In genomic region chr17:28326951-28327350, GRCm38 (mm10) we compare ENCODE assay signal across 13 mouse cellular contexts. TPM values are rescaled to one million over a fixed set of nuclear protein-coding genes. Genes with fewer than 3 reads are reported as not detected.
DNase-seq lines count a peak whose midpoint lies in the region; ATAC-seq and TF ChIP-seq lines count a peak whose summit lies in the region.
"Had no signal": no experiment of that assay in that cellular context is flagged by ENCODE, and none has a peak within 500 bp of the region (broad histone marks: within the 10 kb centered on the region; RNA-seq: fewer than 3 reads in every experiment).

No protein-coding gene starts in this region.

- intact Hi-C loops in heart, adult 2 months (cut with DNase I) = loop anchor here (5.0 kb wide), 1 partner anchor 200 kb away; no protein-coding TSS in a partner anchor

- H3K9me3 ChIP-seq in heart, embryonic 14.5 days (ENCODE audit: control insufficient read depth, low read length) = no peaks in the 10 kb centered on the region
- H3K9me3 ChIP-seq in midbrain, embryonic 15.5 days = no peaks in the 10 kb centered on the region
- no peaks in the 10 kb centered on the region for H3K9me3 ChIP-seq in midbrain, embryonic 13.5 days
- no peaks in the 10 kb centered on the region for H3K9me3 ChIP-seq in hindbrain, postnatal 0 days (ENCODE audit: low read length)
- no peaks in the 10 kb centered on the region; the same call in 1 of the 2 replicates for H3K9me3 ChIP-seq in stomach, embryonic 16.5 days (replicated peaks; ENCODE audit: control insufficient read depth, low read length)

- TF ChIP-seq EP300 in heart, adult 2 months (IDR thresholded peaks at IDR 0.05; ENCODE audit: insufficient read depth, low read depth, low read length) = no peak

- DNase-seq in heart, adult 2 months = no peak
- DNase-seq in hindbrain, postnatal 0 days (ENCODE audit: low spot score) = no peak
- no peak for DNase-seq in Muller cell, postnatal 12 days (ENCODE audit: inconsistent ontology term)
- no peak for DNase-seq in adrenal gland, adult 8-10 months
- DNase-seq: kidney, postnatal 14 days; left cerebral cortex, postnatal 4 days; spleen, adult 18-20 months had no signal

- TF ChIP-seq CTCF in heart, adult 2 months (IDR thresholded peaks at IDR 0.05) = no peak
- no peak for TF ChIP-seq CTCF in hindbrain, postnatal 0 days (IDR thresholded peaks at IDR 0.05; ENCODE audit: low read depth)

- H3K79me2 ChIP-seq in heart, adult 2 months (replicated peaks; ENCODE audit: control insufficient read depth, insufficient read depth, low read length) = no peaks in the 10 kb centered on the region

- no peak for TF ChIP-seq POLR2A in heart, adult 2 months (IDR thresholded peaks at IDR 0.05; ENCODE audit: insufficient read depth, low read depth, low read length)

- no peaks in the 10 kb centered on the region for H3K27me3 ChIP-seq in heart, embryonic 14.5 days (ENCODE audit: control insufficient read depth, insufficient read depth, low read length)
- H3K27me3 ChIP-seq in heart, adult 2 months (ENCODE audit: control insufficient read depth, insufficient read depth, low read length) = no peaks in the 10 kb centered on the region
- H3K27me3 ChIP-seq in midbrain, embryonic 15.5 days (replicated peaks) = no peaks in the 10 kb centered on the region
- H3K27me3 ChIP-seq in midbrain, embryonic 13.5 days = no peaks in the 10 kb centered on the region
- H3K27me3 ChIP-seq in hindbrain, postnatal 0 days (ENCODE audit: insufficient read depth, low read length) = no peaks in the 10 kb centered on the region
- H3K27me3 ChIP-seq in stomach, embryonic 16.5 days (ENCODE audit: control insufficient read depth, insufficient read depth, low read length) = no peaks in the 10 kb centered on the region

- WGBS in heart, embryonic 14.5 days = 83% methylated on average over 3 of the region's 3 CpGs
- 82% methylated on average over 3 of the region's 3 CpGs for WGBS in heart, adult 2 months
- 85% methylated on average over 3 of the region's 3 CpGs for WGBS in midbrain, embryonic 15.5 days
- 87% methylated on average over 3 of the region's 3 CpGs for WGBS in midbrain, embryonic 13.5 days
- WGBS in hindbrain, postnatal 0 days = 78% methylated on average over 3 of the region's 3 CpGs
- 74% methylated on average over 3 of the region's 3 CpGs for WGBS in stomach, embryonic 16.5 days

- H3K27ac ChIP-seq in heart, embryonic 14.5 days (replicated peaks in 1 of 2; ENCODE audit: control insufficient read depth in 1 of 2, insufficient read depth in 1 of 2, low read depth in 2 of 2, low read length in 2 of 2) = no peak overlapping the region; a peak in 1 of 4 replicates
- no peak overlapping the region for H3K27ac ChIP-seq in heart, adult 2 months
- 0 out of 2 replicates have a peak overlapping the region, but pooled peaks have one; percentile 91 for H3K27ac ChIP-seq in midbrain, embryonic 15.5 days
- H3K27ac ChIP-seq in midbrain, embryonic 13.5 days = no peak overlapping the region; the same call in 1 of the 2 replicates
- H3K27ac ChIP-seq in hindbrain, postnatal 0 days = peak overlapping the region; percentile 96; the same call in 1 of the 2 replicates
- peak overlapping the region; percentile 96 for H3K27ac ChIP-seq in stomach, embryonic 16.5 days (ENCODE audit: low read length)

- no peak for ATAC-seq in heart, embryonic 14.5 days (ENCODE audit: insufficient number of reproducible peaks, insufficient read depth, low FRiP score, low read depth)
- no peak for ATAC-seq in midbrain, embryonic 15.5 days (replicated peaks)
- no peak for ATAC-seq in midbrain, embryonic 13.5 days
- no peak for ATAC-seq in hindbrain, postnatal 0 days
- ATAC-seq in stomach, embryonic 16.5 days (ENCODE audit: insufficient read depth, low FRiP score) = no peak

- peak overlapping the region; percentile 98; the same call in 1 of the 2 replicates for H3K9ac ChIP-seq in heart, embryonic 14.5 days (ENCODE audit: low read length)
- no peak overlapping the region for H3K9ac ChIP-seq in heart, adult 2 months (ENCODE audit: low read depth, low read length)
- H3K9ac ChIP-seq in midbrain, embryonic 15.5 days = 0 out of 2 replicates have a peak overlapping the region, but pooled peaks have one; percentile 86
- no peak overlapping the region; the same call in 1 of the 2 replicates for H3K9ac ChIP-seq in midbrain, embryonic 13.5 days (replicated peaks)
- H3K9ac ChIP-seq in hindbrain, postnatal 0 days (replicated peaks; ENCODE audit: low read length) = no peak overlapping the region
- peak overlapping the region; percentile 80 for H3K9ac ChIP-seq in stomach, embryonic 16.5 days (ENCODE audit: low read length)

- H3K4me3 ChIP-seq in heart, embryonic 14.5 days (ENCODE audit: control insufficient read depth in 1 of 2, insufficient read depth in 1 of 2, low read depth in 1 of 2, low read length in 2 of 2) = no peak overlapping the region
- no peak overlapping the region for H3K4me3 ChIP-seq in heart, adult 2 months
- no peak overlapping the region for H3K4me3 ChIP-seq in midbrain, embryonic 15.5 days
- no peak overlapping the region for H3K4me3 ChIP-seq in midbrain, embryonic 13.5 days (replicated peaks)
- no peak overlapping the region for H3K4me3 ChIP-seq in hindbrain, postnatal 0 days (ENCODE audit: low read length)
- no peak overlapping the region for H3K4me3 ChIP-seq in stomach, embryonic 16.5 days (replicated peaks; ENCODE audit: low read length)

- H3K4me1 ChIP-seq in heart, embryonic 14.5 days (ENCODE audit: control insufficient read depth in 2 of 2, insufficient read depth in 2 of 2, low read length in 2 of 2) = peaks cover 13 to 23% of the 10 kb centered on the region in 2 experiments
- peaks cover 2% of the 10 kb centered on the region for H3K4me1 ChIP-seq in heart, adult 2 months (ENCODE audit: control insufficient read depth, insufficient read depth, low read length)
- peaks cover 29% of the 10 kb centered on the region for H3K4me1 ChIP-seq in midbrain, embryonic 15.5 days
- peaks cover 30% of the 10 kb centered on the region for H3K4me1 ChIP-seq in midbrain, embryonic 13.5 days (replicated peaks)
- H3K4me1 ChIP-seq in hindbrain, postnatal 0 days (ENCODE audit: insufficient read depth, low read length) = peaks cover 17% of the 10 kb centered on the region
- peaks cover 24% of the 10 kb centered on the region for H3K4me1 ChIP-seq in stomach, embryonic 16.5 days (ENCODE audit: control insufficient read depth, insufficient read depth, low read length)

- H3K4me2 ChIP-seq in heart, embryonic 14.5 days (ENCODE audit: low read length) = no peak overlapping the region
- no peak overlapping the region for H3K4me2 ChIP-seq in midbrain, embryonic 15.5 days
- H3K4me2 ChIP-seq in midbrain, embryonic 13.5 days (replicated peaks) = no peak overlapping the region
- H3K4me2 ChIP-seq in hindbrain, postnatal 0 days (ENCODE audit: low read depth, low read length) = no peak overlapping the region
- no peak overlapping the region for H3K4me2 ChIP-seq in stomach, embryonic 16.5 days (ENCODE audit: low read depth, low read length)

- H3K36me3 ChIP-seq in heart, embryonic 14.5 days (ENCODE audit: control insufficient read depth, insufficient read depth, low read length) = peaks cover 40% of the 10 kb centered on the region
- peaks cover 4% of the 10 kb centered on the region; the same call in 1 of the 2 replicates for H3K36me3 ChIP-seq in heart, adult 2 months (ENCODE audit: control insufficient read depth, insufficient read depth, low read length)
- H3K36me3 ChIP-seq in midbrain, embryonic 15.5 days (replicated peaks) = peaks cover 10% of the 10 kb centered on the region
- peaks cover 50% of the 10 kb centered on the region for H3K36me3 ChIP-seq in midbrain, embryonic 13.5 days
- H3K36me3 ChIP-seq in hindbrain, postnatal 0 days (ENCODE audit: insufficient read depth, low read length) = peaks cover 15% of the 10 kb centered on the region
- peaks cover 22% of the 10 kb centered on the region for H3K36me3 ChIP-seq in stomach, embryonic 16.5 days (ENCODE audit: control insufficient read depth, insufficient read depth, low read length)

RNA-seq across cellular contexts. Expression of gene Rpl10a, which starts 1.3 kb away (rescaled TPM):
- polyA plus RNA-seq in heart, embryonic 14.5 days (2014; fragmentation: Nextera tagmentation; extraction: Ambion mirVana) = 440 and 513 TPM in 2 replicates
- total RNA-seq in heart, adult 2 months (2021) = 100 to 1,000 TPM; 360 to 417 TPM
- 634 and 1,197 TPM in 2 replicates for polyA plus RNA-seq in heart, adult 2 months (2012; rRNA removed)
- 307 and 313 TPM in 2 replicates for polyA plus RNA-seq in midbrain, embryonic 15.5 days (2015; fragmentation: Nextera tagmentation; extraction: Ambion mirVana)
- 382 and 387 TPM in 2 replicates for polyA plus RNA-seq in midbrain, embryonic 13.5 days (2015; fragmentation: Nextera tagmentation; extraction: Ambion mirVana)
- total RNA-seq in hindbrain, postnatal 0 days (2014; rRNA removed) = 699 and 1,071 TPM in 2 replicates
- 337 and 355 TPM in 2 replicates for polyA plus RNA-seq in hindbrain, postnatal 0 days (2015; fragmentation: Nextera tagmentation; extraction: Ambion mirVana)
- 538 and 564 TPM in 2 replicates for polyA plus RNA-seq in stomach, embryonic 16.5 days (2015; fragmentation: Nextera tagmentation; extraction: Ambion mirVana)
- 100 to 1,000 TPM; 742 to 804 (median 775) TPM for total RNA-seq in adrenal gland, adult 8-10 months (2022)

RNA-seq across cellular contexts. Expression of gene Fance, which starts 13.6 kb away (rescaled TPM):
- polyA plus RNA-seq in heart, embryonic 14.5 days (2014; fragmentation: Nextera tagmentation; extraction: Ambion mirVana) = 17.8 and 19.5 TPM in 2 replicates
- 10 to 100 TPM; 11.2 to 12.0 TPM for total RNA-seq in heart, adult 2 months (2021)
- polyA plus RNA-seq in heart, adult 2 months (2012; rRNA removed) = 7.4 and 11.8 TPM in 2 replicates
- 27.8 and 28.5 TPM in 2 replicates for polyA plus RNA-seq in midbrain, embryonic 15.5 days (2015; fragmentation: Nextera tagmentation; extraction: Ambion mirVana)
- 20.2 and 26.9 TPM in 2 replicates for polyA plus RNA-seq in midbrain, embryonic 13.5 days (2015; fragmentation: Nextera tagmentation; extraction: Ambion mirVana)
- 38.7 and 46.5 TPM in 2 replicates for total RNA-seq in hindbrain, postnatal 0 days (2014; rRNA removed)
- polyA plus RNA-seq in hindbrain, postnatal 0 days (2015; fragmentation: Nextera tagmentation; extraction: Ambion mirVana) = 23.6 and 27.2 TPM in 2 replicates
- 19.0 and 20.4 TPM in 2 replicates for polyA plus RNA-seq in stomach, embryonic 16.5 days (2015; fragmentation: Nextera tagmentation; extraction: Ambion mirVana)
- total RNA-seq in adrenal gland, adult 8-10 months (2022) = 10 to 100 TPM; 24.9 to 45.2 (median 36.2) TPM

RNA-seq across cellular contexts. Expression of gene Tead3, which starts 23.7 kb away (rescaled TPM):
- 5.4 and 7.2 TPM in 2 replicates for polyA plus RNA-seq in heart, embryonic 14.5 days (2014; fragmentation: Nextera tagmentation; extraction: Ambion mirVana)
- 10 to 100 TPM; 12.7 to 13.7 TPM for total RNA-seq in heart, adult 2 months (2021)
- polyA plus RNA-seq in heart, adult 2 months (2012; rRNA removed) = 20.2 and 21.2 TPM in 2 replicates
- polyA plus RNA-seq in midbrain, embryonic 15.5 days (2015; fragmentation: Nextera tagmentation; extraction: Ambion mirVana) = 1.4 and 2.1 TPM in 2 replicates
- polyA plus RNA-seq in midbrain, embryonic 13.5 days (2015; fragmentation: Nextera tagmentation; extraction: Ambion mirVana) = 1.9 and 2.9 TPM in 2 replicates
- 6.5 and 9.4 TPM in 2 replicates for total RNA-seq in hindbrain, postnatal 0 days (2014; rRNA removed)
- 1.3 and 1.7 TPM in 2 replicates for polyA plus RNA-seq in hindbrain, postnatal 0 days (2015; fragmentation: Nextera tagmentation; extraction: Ambion mirVana)
- polyA plus RNA-seq in stomach, embryonic 16.5 days (2015; fragmentation: Nextera tagmentation; extraction: Ambion mirVana) = 11.8 and 12.3 TPM in 2 replicates
- 10 to 100 TPM in 3 of 4 experiments, 1 to 10 TPM in 1; 8.5 to 21.1 (median 13.3) TPM for total RNA-seq in adrenal gland, adult 8-10 months (2022)
- total RNA-seq: granulocyte monocyte progenitor cell, adult 5-6 weeks had no signal

RNA-seq across cellular contexts. Expression of gene Tulp1, which starts 38.1 kb away (rescaled TPM):
- 3.3 and 3.4 TPM in 2 replicates for polyA plus RNA-seq in heart, embryonic 14.5 days (2014; fragmentation: Nextera tagmentation; extraction: Ambion mirVana)
- total RNA-seq in heart, adult 2 months (2021) = not detected
- 0.38 TPM in 1 of 2 replicates, not detected in the other for polyA plus RNA-seq in heart, adult 2 months (2012; rRNA removed)
- 1.3 and 1.9 TPM in 2 replicates for polyA plus RNA-seq in midbrain, embryonic 15.5 days (2015; fragmentation: Nextera tagmentation; extraction: Ambion mirVana)
- 1.7 and 2.6 TPM in 2 replicates for polyA plus RNA-seq in midbrain, embryonic 13.5 days (2015; fragmentation: Nextera tagmentation; extraction: Ambion mirVana)
- total RNA-seq in hindbrain, postnatal 0 days (2014; rRNA removed) = 1.4 TPM in 1 of 2 replicates, not detected in the other
- 1.8 and 2.0 TPM in 2 replicates for polyA plus RNA-seq in hindbrain, postnatal 0 days (2015; fragmentation: Nextera tagmentation; extraction: Ambion mirVana)
- 4.6 and 5.4 TPM in 2 replicates for polyA plus RNA-seq in stomach, embryonic 16.5 days (2015; fragmentation: Nextera tagmentation; extraction: Ambion mirVana)
- under 1 TPM in 2 of 4 experiments, not detected in 2; 0.16 to 0.49 TPM for total RNA-seq in adrenal gland, adult 8-10 months (2022)
- total RNA-seq: granulocyte monocyte progenitor cell, adult 5-6 weeks; megakaryocyte progenitor cell, adult 5-6 weeks had no signal

Comparison
In these comparisons a context has a peak if more than half of its experiments do, and no peak if none do; other contexts are left out.
1. H3K27ac ChIP-seq: peak in midbrain, embryonic 15.5 days (single experiment), hindbrain, postnatal 0 days (single experiment) and stomach, embryonic 16.5 days (single experiment); none in heart, embryonic 14.5 days (0 of 2), heart, adult 2 months (single experiment) and midbrain, embryonic 13.5 days (single experiment).
2. H3K9ac ChIP-seq: peak in heart, embryonic 14.5 days (single experiment), midbrain, embryonic 15.5 days (single experiment) and stomach, embryonic 16.5 days (single experiment); none in heart, adult 2 months (single experiment), midbrain, embryonic 13.5 days (single experiment) and hindbrain, postnatal 0 days (single experiment).